Comparison of ENCODE assay signal across 15 mouse cellular contexts in genomic region chr8:126988346-126989006, GRCm38 (mm10). TPM values are rescaled to one million over a fixed set of nuclear protein-coding genes. Genes with fewer than 3 reads are reported as not detected.
A peak's percentile ranks its signal among the peaks of the same experiment; 100 is the strongest.
DNase-seq lines count a peak whose midpoint lies in the region; ATAC-seq and TF ChIP-seq lines count a peak whose summit lies in the region.
"Had no signal": no experiment of that assay in that cellular context is flagged by ENCODE, and none has a peak within 500 bp of the region (broad histone marks: within the 10 kb centered on the region; RNA-seq: fewer than 3 reads in every experiment).

No protein-coding gene starts in this region.

- ATAC-seq in hindbrain, postnatal 0 days = 0 out of 2 replicates have a peak, but pooled peaks have one; percentile 38
- no peak for ATAC-seq in midbrain, postnatal 0 days (ENCODE audit: low FRiP score)
- ATAC-seq in midbrain, embryonic 14.5 days (ENCODE audit: low FRiP score, low TSS enrichment) = no peak
- ATAC-seq in kidney, embryonic 16.5 days (ENCODE audit: low FRiP score, low TSS enrichment) = no peak

- H3K9me3 ChIP-seq in hindbrain, postnatal 0 days (ENCODE audit: low read length) = no peaks in the 10 kb centered on the region
- no peaks in the 10 kb centered on the region for H3K9me3 ChIP-seq in hindbrain, embryonic 10.5 days
- no peaks in the 10 kb centered on the region for H3K9me3 ChIP-seq in midbrain, postnatal 0 days (ENCODE audit: low read length)
- no peaks in the 10 kb centered on the region for H3K9me3 ChIP-seq in midbrain, embryonic 14.5 days (ENCODE audit: control insufficient read depth, low read length)
- 0 out of 2 replicates have a peak, but pooled peaks cover 2% of the 10 kb centered on the region for H3K9me3 ChIP-seq in kidney, embryonic 16.5 days (ENCODE audit: low read length)
- H3K9me3 ChIP-seq: limb, embryonic 12.5 days; neural tube, embryonic 13.5 days had no signal

- no peaks in the 10 kb centered on the region for H3K36me3 ChIP-seq in heart, adult 2 months (ENCODE audit: control insufficient read depth, insufficient read depth, low read length)
- H3K36me3 ChIP-seq in hindbrain, postnatal 0 days (ENCODE audit: insufficient read depth, low read length) = no peaks in the 10 kb centered on the region
- no peaks in the 10 kb centered on the region for H3K36me3 ChIP-seq in hindbrain, embryonic 10.5 days
- no peaks in the 10 kb centered on the region for H3K36me3 ChIP-seq in midbrain, postnatal 0 days (ENCODE audit: insufficient read depth, low read length)
- no peaks in the 10 kb centered on the region for H3K36me3 ChIP-seq in midbrain, embryonic 14.5 days (ENCODE audit: control insufficient read depth, insufficient read depth, low read length)
- no peaks in the 10 kb centered on the region for H3K36me3 ChIP-seq in kidney, embryonic 16.5 days (ENCODE audit: insufficient read depth, low read length)
- H3K36me3 ChIP-seq: limb, embryonic 12.5 days; neural tube, embryonic 13.5 days had no signal

- no peak overlapping the region for H3K4me2 ChIP-seq in hindbrain, postnatal 0 days (ENCODE audit: low read depth, low read length)
- H3K4me2 ChIP-seq in midbrain, postnatal 0 days (ENCODE audit: low read depth, low read length, poor library complexity, severe bottlenecking) = no peak overlapping the region
- H3K4me2 ChIP-seq in midbrain, embryonic 14.5 days (ENCODE audit: low read length) = no peak overlapping the region
- no peak overlapping the region for H3K4me2 ChIP-seq in kidney, embryonic 16.5 days (replicated peaks; ENCODE audit: low read depth, low read length)
- H3K4me2 ChIP-seq: limb, embryonic 12.5 days; neural tube, embryonic 13.5 days had no signal

- no peak for TF ChIP-seq POLR2A in heart, adult 2 months (IDR thresholded peaks at IDR 0.05; ENCODE audit: insufficient read depth, low read depth, low read length)

- no peak for TF ChIP-seq EP300 in heart, adult 2 months (IDR thresholded peaks at IDR 0.05; ENCODE audit: insufficient read depth, low read depth, low read length)

- H3K79me2 ChIP-seq in heart, adult 2 months (replicated peaks; ENCODE audit: control insufficient read depth, insufficient read depth, low read length) = no peaks in the 10 kb centered on the region

- no peaks in the 10 kb centered on the region for H3K4me1 ChIP-seq in heart, adult 2 months (ENCODE audit: control insufficient read depth, insufficient read depth, low read length)
- H3K4me1 ChIP-seq in hindbrain, postnatal 0 days (ENCODE audit: insufficient read depth, low read length) = no peaks in the 10 kb centered on the region
- 0 out of 2 replicates have a peak, but pooled peaks cover 4% of the 10 kb centered on the region for H3K4me1 ChIP-seq in hindbrain, embryonic 10.5 days (replicated peaks)
- no peaks in the 10 kb centered on the region for H3K4me1 ChIP-seq in midbrain, postnatal 0 days (ENCODE audit: insufficient read depth, low read length)
- no peaks in the 10 kb centered on the region for H3K4me1 ChIP-seq in midbrain, embryonic 14.5 days (ENCODE audit: control insufficient read depth, insufficient read depth, low read length)
- no peaks in the 10 kb centered on the region for H3K4me1 ChIP-seq in kidney, embryonic 16.5 days (ENCODE audit: insufficient read depth, low read length)
- H3K4me1 ChIP-seq: limb, embryonic 12.5 days had no signal

- TF ChIP-seq CTCF in heart, adult 2 months (IDR thresholded peaks at IDR 0.05) = peak; percentile 52
- TF ChIP-seq CTCF in hindbrain, postnatal 0 days (IDR thresholded peaks at IDR 0.05; ENCODE audit: low read depth) = peak; percentile 34
- TF ChIP-seq CTCF in midbrain, postnatal 0 days (IDR thresholded peaks at IDR 0.05) = peak; percentile 51

- 48% methylated on average over 16 of the region's 16 CpGs for WGBS in heart, adult 2 months
- WGBS in hindbrain, postnatal 0 days = 48% methylated on average over 16 of the region's 16 CpGs
- 67% methylated on average over 16 of the region's 16 CpGs for WGBS in hindbrain, embryonic 10.5 days
- 55% methylated on average over 16 of the region's 16 CpGs for WGBS in midbrain, postnatal 0 days
- WGBS in midbrain, embryonic 14.5 days = 59% methylated on average over 16 of the region's 16 CpGs
- WGBS in kidney, embryonic 16.5 days = 65% methylated on average over 16 of the region's 16 CpGs

- no peak overlapping the region for H3K4me3 ChIP-seq in heart, adult 2 months
- H3K4me3 ChIP-seq in hindbrain, postnatal 0 days (ENCODE audit: low read length) = no peak overlapping the region
- no peak overlapping the region for H3K4me3 ChIP-seq in hindbrain, embryonic 10.5 days
- H3K4me3 ChIP-seq in midbrain, postnatal 0 days (ENCODE audit: low read depth, low read length) = no peak overlapping the region
- no peak overlapping the region for H3K4me3 ChIP-seq in midbrain, embryonic 14.5 days (replicated peaks; ENCODE audit: low read depth, low read length)
- no peak overlapping the region for H3K4me3 ChIP-seq in kidney, embryonic 16.5 days (ENCODE audit: low read length)
- H3K4me3 ChIP-seq: limb, embryonic 12.5 days; neural tube, embryonic 13.5 days had no signal

- H3K27me3 ChIP-seq in heart, adult 2 months (ENCODE audit: control insufficient read depth, insufficient read depth, low read length) = no peaks in the 10 kb centered on the region
- H3K27me3 ChIP-seq in hindbrain, postnatal 0 days (ENCODE audit: insufficient read depth, low read length) = no peaks in the 10 kb centered on the region
- H3K27me3 ChIP-seq in hindbrain, embryonic 10.5 days (ENCODE audit: insufficient read depth, poor library complexity, severe bottlenecking) = no peaks in the 10 kb centered on the region
- H3K27me3 ChIP-seq in midbrain, postnatal 0 days (ENCODE audit: insufficient read depth, low read length) = no peaks in the 10 kb centered on the region
- H3K27me3 ChIP-seq in midbrain, embryonic 14.5 days (ENCODE audit: control insufficient read depth, insufficient read depth, low read length) = no peaks in the 10 kb centered on the region
- no peaks in the 10 kb centered on the region; the same call in 1 of the 2 replicates for H3K27me3 ChIP-seq in kidney, embryonic 16.5 days (ENCODE audit: insufficient read depth, low read length)
- H3K27me3 ChIP-seq: limb, embryonic 12.5 days; neural tube, embryonic 13.5 days had no signal

- no peak overlapping the region for H3K27ac ChIP-seq in heart, adult 2 months
- H3K27ac ChIP-seq in hindbrain, postnatal 0 days = no peak overlapping the region
- H3K27ac ChIP-seq in hindbrain, embryonic 10.5 days = no peak overlapping the region
- no peak overlapping the region for H3K27ac ChIP-seq in midbrain, postnatal 0 days (ENCODE audit: low read depth, low read length)
- H3K27ac ChIP-seq in midbrain, embryonic 14.5 days (replicated peaks; ENCODE audit: low read depth, low read length) = no peak overlapping the region
- H3K27ac ChIP-seq in kidney, embryonic 16.5 days (ENCODE audit: low read length) = no peak overlapping the region
- H3K27ac ChIP-seq: limb, embryonic 12.5 days; liver, embryonic 14.5 days; neural tube, embryonic 13.5 days had no signal

- no peak for DNase-seq in heart, adult 2 months
- DNase-seq in heart, postnatal 14 days = no peak
- peak; percentile 49 for DNase-seq in hindbrain, postnatal 0 days (ENCODE audit: low spot score)
- no peak for DNase-seq in hindbrain, embryonic 10.5 days (ENCODE audit: low spot score)
- peak; percentile 44 for DNase-seq in midbrain, postnatal 0 days (ENCODE audit: low spot score)
- no peak for DNase-seq in midbrain, embryonic 14.5 days
- DNase-seq: adrenal gland, postnatal 25 days; gastrocnemius, postnatal 36 days; kidney, adult 9 months; right cerebral cortex, postnatal 4 days; thymus, adult 2 months had no signal

- H3K9ac ChIP-seq in heart, adult 2 months (ENCODE audit: low read depth, low read length) = no peak overlapping the region
- no peak overlapping the region for H3K9ac ChIP-seq in hindbrain, postnatal 0 days (replicated peaks; ENCODE audit: low read length)
- no peak overlapping the region for H3K9ac ChIP-seq in midbrain, postnatal 0 days (replicated peaks; ENCODE audit: low read length, poor library complexity, severe bottlenecking)
- no peak overlapping the region for H3K9ac ChIP-seq in midbrain, embryonic 14.5 days (replicated peaks; ENCODE audit: low read length)
- no peak overlapping the region for H3K9ac ChIP-seq in kidney, embryonic 16.5 days (replicated peaks; ENCODE audit: low read length)
- H3K9ac ChIP-seq: limb, embryonic 12.5 days; liver, embryonic 14.5 days; neural tube, embryonic 13.5 days had no signal

- intact Hi-C loops in heart, adult 2 months (cut with DNase I) = loop anchor here (5.0 to 10.0 kb wide), 2 partner anchors 74 to 1396 kb away; partner anchors contain the start of gene Pard3
- intact Hi-C loops in heart, postnatal 14 days (cut with DNase I) = loop anchor here (5.0 kb wide), 1 partner anchor 74 kb away; the partner anchor contains the start of gene Pard3

RNA-seq across cellular contexts. Expression of gene Rbm34, which starts 17.6 kb away (rescaled TPM):
- total RNA-seq in heart, adult 2 months (2021) = 1 to 10 TPM; 2.8 to 4.1 TPM
- 0.90 and 1.2 TPM in 2 replicates for polyA plus RNA-seq in heart, adult 2 months (2012; rRNA removed)
- total RNA-seq in heart, postnatal 14 days (2021) = 1 to 10 TPM; 3.5 to 4.2 TPM
- total RNA-seq in hindbrain, postnatal 0 days (2014; rRNA removed) = 9.8 and 10.4 TPM in 2 replicates
- 28.3 and 29.0 TPM in 2 replicates for polyA plus RNA-seq in hindbrain, postnatal 0 days (2015; fragmentation: Nextera tagmentation; extraction: Ambion mirVana)
- 22.2 and 22.6 TPM in 2 replicates for polyA plus RNA-seq in hindbrain, embryonic 10.5 days (2016; fragmentation: Nextera tagmentation; extraction: Ambion mirVana)
- total RNA-seq in midbrain, postnatal 0 days (2014; rRNA removed) = 16.2 and 22.1 TPM in 2 replicates
- polyA plus RNA-seq in midbrain, postnatal 0 days (2015; fragmentation: Nextera tagmentation; extraction: Ambion mirVana) = 26.7 and 32.7 TPM in 2 replicates
- polyA plus RNA-seq in midbrain, embryonic 14.5 days (2014; fragmentation: Nextera tagmentation; extraction: Ambion mirVana) = 25.5 and 28.1 TPM in 2 replicates
- 20.1 and 20.5 TPM in 2 replicates for polyA plus RNA-seq in kidney, embryonic 16.5 days (2015; fragmentation: Nextera tagmentation; extraction: Ambion mirVana)

RNA-seq across cellular contexts. Expression of gene Tomm20, which starts 42.8 kb away (rescaled TPM):
- 10 to 100 TPM; 70.1 to 96.2 TPM for total RNA-seq in heart, adult 2 months (2021)
- 67.8 and 195 TPM in 2 replicates for polyA plus RNA-seq in heart, adult 2 months (2012; rRNA removed)
- 10 to 100 TPM; 66.9 to 87.0 TPM for total RNA-seq in heart, postnatal 14 days (2021)
- 125 and 141 TPM in 2 replicates for total RNA-seq in hindbrain, postnatal 0 days (2014; rRNA removed)
- polyA plus RNA-seq in hindbrain, postnatal 0 days (2015; fragmentation: Nextera tagmentation; extraction: Ambion mirVana) = 224 and 232 TPM in 2 replicates
- 250 and 288 TPM in 2 replicates for polyA plus RNA-seq in hindbrain, embryonic 10.5 days (2016; fragmentation: Nextera tagmentation; extraction: Ambion mirVana)
- total RNA-seq in midbrain, postnatal 0 days (2014; rRNA removed) = 149 and 190 TPM in 2 replicates
- 236 TPM in 2 replicates for polyA plus RNA-seq in midbrain, postnatal 0 days (2015; fragmentation: Nextera tagmentation; extraction: Ambion mirVana)
- polyA plus RNA-seq in midbrain, embryonic 14.5 days (2014; fragmentation: Nextera tagmentation; extraction: Ambion mirVana) = 205 and 220 TPM in 2 replicates
- polyA plus RNA-seq in kidney, embryonic 16.5 days (2015; fragmentation: Nextera tagmentation; extraction: Ambion mirVana) = 258 and 264 TPM in 2 replicates

Comparison
In these comparisons a context has a peak if more than half of its experiments do, and no peak if none do; other contexts are left out.
1. DNase-seq: peak in hindbrain, postnatal 0 days (single experiment) and midbrain, postnatal 0 days (single experiment); none in heart, adult 2 months (0 of 2), heart, postnatal 14 days (0 of 2), hindbrain, embryonic 10.5 days (single experiment) and midbrain, embryonic 14.5 days (single experiment).
2. Peak in every context shown above with its lines, with median percentiles within 50 percentile points of each other: CTCF ChIP-seq.